Mouse (Mus musculus) heart, embryonic 15.5 days (tissue): Measurements from ENCODE around the gene Gm11116. TPM values are rescaled to one million over a fixed set of nuclear protein-coding genes. Genes with fewer than 3 reads are reported as not detected.
"Not testable (repeated sequence)": the region's sequence is repeated elsewhere in the genome, so short reads cannot be mapped to it uniquely, and the experiment has no call there.

Experiments used
- ATAC-seq: fragments of 200-750 bp; cut with Nextera tagmentation; replicated peaks from 2 replicates; pipeline ENCODE4 v1.8.0; 2017; ENCODE audit warnings: low read depth, moderate TSS enrichment; ENCODE audit not compliant: insufficient number of reproducible peaks, insufficient read depth, low FRiP score
- H3K27ac ChIP-seq: fragments of 300-500 bp; sonication (generic); 2 replicates; pipeline ENCODE4 v1.5.1; 2015; ENCODE audit warnings: mild to moderate bottlenecking, inconsistent platforms
- H3K27me3 ChIP-seq: fragments of 300-500 bp; sonication (generic); 2 replicates; pipeline ENCODE4 v1.6.1; 2015; ENCODE audit warnings: inconsistent platforms
- H3K36me3 ChIP-seq: fragments of 300-500 bp; sonication (generic); 2 replicates; pipeline ENCODE4 v1.6.1; 2015; ENCODE audit warnings: mild to moderate bottlenecking, inconsistent platforms
- H3K4me1 ChIP-seq: fragments of 300-500 bp; sonication (generic); replicated peaks from 2 replicates; pipeline ENCODE4 v1.6.1; 2015; ENCODE audit warnings: inconsistent platforms
- H3K4me2 ChIP-seq: fragments of 300-500 bp; sonication (generic); 2 replicates; pipeline ENCODE4 v1.6.1; 2015; ENCODE audit warnings: inconsistent platforms, mild to moderate bottlenecking, moderate library complexity
- H3K4me3 ChIP-seq: fragments of 300-500 bp; sonication (generic); 2 replicates; pipeline ENCODE4 v1.5.1; 2015; ENCODE audit warnings: mild to moderate bottlenecking, inconsistent platforms
- H3K9ac ChIP-seq: fragments of 300-500 bp; sonication (generic); 2 replicates; pipeline ENCODE4 v1.6.1; 2015; ENCODE audit warnings: mild to moderate bottlenecking, inconsistent platforms
- H3K9me3 ChIP-seq: fragments of 300-500 bp; sonication (generic); replicated peaks from 2 replicates; pipeline ENCODE4 v1.6.1; 2016; ENCODE audit warnings: inconsistent platforms
- WGBS: fragments of 180-500 bp; shearing (Covaris S2); methylation state at CpG from one replicate; pipeline ENCODE4 v1.1.7; 2015; ENCODE audit warnings: mixed read lengths; 5-methylcytosine and 5-hydroxymethylcytosine counted together
- polyA plus RNA-seq: library from polyadenylated mRNA; unstranded; fragments of >200 nt; fragmentation: Nextera tagmentation; extraction: Ambion mirVana; gene quantifications from 2 replicates; pipeline ENCODE4 v1.2.1, GENCODE M21; 2015

Gene Gm11116
- polyA plus RNA-seq = not detected in 2 replicates

DNA sequence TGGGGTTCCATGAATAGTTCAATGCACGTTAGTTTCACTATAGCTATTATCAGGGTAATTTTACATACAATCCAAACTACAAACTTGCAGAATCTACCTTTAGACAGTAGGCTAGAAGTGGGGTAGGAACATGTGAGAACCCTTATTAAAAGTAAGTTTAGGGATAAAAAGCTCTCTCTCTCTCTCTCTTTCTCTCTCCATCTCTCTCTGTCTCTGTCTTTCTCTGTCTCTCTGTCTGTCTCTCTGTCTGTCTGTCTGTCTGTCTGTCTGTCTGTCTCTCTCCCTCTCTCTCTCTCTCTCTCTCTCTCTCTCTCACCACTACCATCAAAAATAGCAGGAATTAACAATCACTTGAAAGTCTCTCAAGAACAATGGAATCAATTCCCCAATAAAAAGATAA, at the start of gene Gm11116:
Gm11116 (minus strand) TSS at position 101 of the 400 bp plus-strand sequence.
- no peaks in the 10 kb centered on the region for H3K9me3 ChIP-seq
- no peak for ATAC-seq
- no peaks in the 10 kb centered on the region for H3K4me1 ChIP-seq
- no peaks in the 10 kb centered on the region for H3K36me3 ChIP-seq
- WGBS = 58% methylated on average over 1 of the region's 1 CpGs
- no peak within 1 kb of the TSS for H3K27ac ChIP-seq
- no peaks in the 10 kb centered on the region for H3K27me3 ChIP-seq
- H3K4me3 ChIP-seq = no peak within 1 kb of the TSS
- H3K9ac ChIP-seq = no peak within 1 kb of the TSS
- no peak within 1 kb of the TSS for H3K4me2 ChIP-seq

DNA sequence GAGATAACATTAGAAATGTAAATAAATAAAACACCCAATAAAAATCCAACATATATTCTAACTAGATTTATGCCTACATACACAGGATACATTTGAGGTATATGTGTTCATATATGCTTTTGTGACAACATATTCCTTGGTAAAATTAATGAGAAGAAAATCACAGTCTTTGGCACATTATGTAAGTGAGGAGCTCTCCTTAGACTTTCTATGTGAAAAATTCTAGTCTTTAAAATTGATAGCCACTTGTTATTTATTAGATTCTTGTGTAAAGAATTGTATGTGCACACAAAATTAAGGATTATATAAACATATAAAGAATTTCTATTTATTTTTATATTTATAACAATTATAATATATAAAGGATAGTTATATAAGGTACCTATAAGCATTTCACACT, 42.7 kb upstream of the Gm11116 start, which contains the start of gene Gm11115:
Gm11115 (minus strand) TSS at position 101 of the 400 bp plus-strand sequence.
- no peak within 1 kb of the TSS for H3K4me3 ChIP-seq
- no peaks in the 10 kb centered on the region for H3K9me3 ChIP-seq
- no peak for ATAC-seq
- H3K9ac ChIP-seq = no peak within 1 kb of the TSS
- H3K36me3 ChIP-seq = no peaks in the 10 kb centered on the region
- H3K27ac ChIP-seq = no peak within 1 kb of the TSS
- H3K27me3 ChIP-seq = no peaks in the 10 kb centered on the region
- no peaks in the 10 kb centered on the region for H3K4me1 ChIP-seq
- H3K4me2 ChIP-seq = no peak within 1 kb of the TSS

DNA sequence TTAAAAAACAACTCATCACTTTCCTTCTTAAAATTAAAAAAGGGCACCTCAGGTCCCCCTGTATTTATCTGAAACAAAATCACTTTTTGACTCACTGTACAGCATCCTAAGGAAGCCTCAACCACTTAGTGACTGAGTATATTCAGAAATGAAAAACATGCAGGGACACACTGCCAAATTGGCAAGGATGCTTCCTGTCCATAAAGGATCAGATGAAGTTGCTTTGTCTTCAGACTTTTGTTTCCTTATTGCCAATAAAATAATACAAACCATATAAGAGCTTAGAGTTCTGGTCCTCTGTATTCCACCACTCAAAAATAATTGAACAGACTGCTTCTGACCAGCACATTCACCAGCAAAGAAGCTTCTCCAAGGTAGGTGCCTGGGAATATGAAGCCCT, 25.1 kb downstream of the Gm11116 start, which contains the start of gene Smr2:
Smr2 (plus strand) TSS at position 301 of the 400 bp plus-strand sequence.
- not testable (repeated sequence) for ATAC-seq, H3K36me3 ChIP-seq, H3K4me2 ChIP-seq, H3K9ac ChIP-seq, H3K4me1 ChIP-seq, H3K4me3 ChIP-seq, H3K27ac ChIP-seq, H3K27me3 ChIP-seq, H3K9me3 ChIP-seq

Other genes starting within 250 kb of the Gm11116 start
- gene Odam, start 226.5 kb downstream of the Gm11116 start, polyA plus RNA-seq = not detected in 2 replicates
- not detected in 2 replicates for gene Csn3, start 186.0 kb downstream of the Gm11116 start, polyA plus RNA-seq
- gene 2310003L06Rik, start 142.1 kb downstream of the Gm11116 start, polyA plus RNA-seq = not detected in 2 replicates
- not detected in 2 replicates for gene Gm28434, start 142.0 kb downstream of the Gm11116 start, polyA plus RNA-seq
- not detected in 2 replicates for gene Cabs1, start 132.1 kb downstream of the Gm11116 start, polyA plus RNA-seq
- not detected in 2 replicates for gene Smr3a, start 109.0 kb downstream of the Gm11116 start, polyA plus RNA-seq
- not detected in 2 replicates for gene Smr2, start 25.0 kb downstream of the Gm11116 start, polyA plus RNA-seq
- not detected in 2 replicates for gene Gm11115, start 42.6 kb upstream of the Gm11116 start, polyA plus RNA-seq
- gene Gm7714, start 157.4 kb upstream of the Gm11116 start, polyA plus RNA-seq = not detected in 2 replicates
- gene Prol1, start 205.8 kb upstream of the Gm11116 start, polyA plus RNA-seq = not detected in 2 replicates